21 mouse cellular contexts compared by ENCODE assay signal in the genomic region with DNA sequence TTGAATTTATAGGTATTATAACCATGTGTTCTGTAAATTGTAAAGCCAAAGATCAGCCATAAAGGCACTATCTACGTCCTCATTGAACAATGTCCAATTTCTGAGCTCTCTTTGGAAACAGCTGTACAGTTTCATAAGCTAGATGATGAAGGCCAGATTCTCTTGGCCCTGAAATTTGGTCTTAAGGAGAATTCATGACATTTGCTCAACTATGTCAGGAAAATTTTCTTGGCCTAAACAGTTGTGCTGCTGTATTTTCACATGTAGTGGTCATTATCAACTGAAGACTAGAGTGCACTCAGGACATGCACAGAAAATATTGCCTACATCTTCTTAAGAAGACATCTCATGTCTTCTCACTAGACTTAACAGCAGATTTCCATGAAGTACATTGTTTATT.
DNase-seq lines count a peak whose midpoint lies in the region; ATAC-seq and TF ChIP-seq lines count a peak whose summit lies in the region.
"Had no signal": no experiment of that assay in that cellular context is flagged by ENCODE, and none has a peak within 500 bp of the region (broad histone marks: within the 10 kb centered on the region; RNA-seq: fewer than 3 reads in every experiment).

No protein-coding gene starts in this region.

- WGBS in heart, embryonic 11.5 days (ENCODE audit: insufficient replicate concordance): 66% methylated on average over 1 of the region's 1 CpGs
- 43% methylated on average over 1 of the region's 1 CpGs for WGBS in lung, postnatal 0 days

- no peaks in the 10 kb centered on the region for H3K4me1 ChIP-seq in heart, embryonic 11.5 days (ENCODE audit: control insufficient read depth, insufficient read depth, low read length)
- no peaks in the 10 kb centered on the region for H3K4me1 ChIP-seq in lung, postnatal 0 days (ENCODE audit: insufficient read depth, low read depth, low read length)
- H3K4me1 ChIP-seq: forebrain, embryonic 10.5 days; hindbrain, embryonic 10.5 days; intestine, embryonic 15.5 days had no signal

- H3K27me3 ChIP-seq in heart, embryonic 11.5 days (ENCODE audit: control insufficient read depth, insufficient read depth, low read length): no peaks in the 10 kb centered on the region
- H3K27me3 ChIP-seq in lung, postnatal 0 days (replicated peaks; ENCODE audit: insufficient read depth, low read length): no peaks in the 10 kb centered on the region
- H3K27me3 ChIP-seq: embryonic facial prominence, embryonic 15.5 days; intestine, embryonic 15.5 days had no signal

- H3K27ac ChIP-seq in heart, embryonic 11.5 days (ENCODE audit: low read depth, low read length): no peak overlapping the region
- no peak overlapping the region for H3K27ac ChIP-seq in lung, postnatal 0 days (ENCODE audit: low read length)
- H3K27ac ChIP-seq: embryonic facial prominence, embryonic 15.5 days; forebrain, embryonic 10.5 days; hindbrain, embryonic 10.5 days; hindbrain, embryonic 14.5 days; intestine, embryonic 15.5 days had no signal

- no peak for ATAC-seq in heart, embryonic 11.5 days (replicated peaks; ENCODE audit: insufficient number of reproducible peaks, low FRiP score, low TSS enrichment)
- no peak for ATAC-seq in lung, postnatal 0 days
- ATAC-seq: forebrain, embryonic 14.5 days; intestine, embryonic 15.5 days had no signal

- no peaks in the 10 kb centered on the region for H3K36me3 ChIP-seq in heart, embryonic 11.5 days (ENCODE audit: control insufficient read depth, insufficient read depth, low read length)
- H3K36me3 ChIP-seq in lung, postnatal 0 days (ENCODE audit: insufficient read depth, low read length): no peaks in the 10 kb centered on the region
- H3K36me3 ChIP-seq: embryonic facial prominence, embryonic 15.5 days; forebrain, embryonic 10.5 days; hindbrain, embryonic 10.5 days; intestine, embryonic 15.5 days had no signal

- no peak for TF ChIP-seq EP300 in lung, postnatal 0 days (IDR thresholded peaks at IDR 0.05)

- no peak overlapping the region for H3K4me2 ChIP-seq in heart, embryonic 11.5 days
- H3K4me2 ChIP-seq in lung, postnatal 0 days (replicated peaks; ENCODE audit: low read depth, low read length): no peak overlapping the region
- H3K4me2 ChIP-seq: embryonic facial prominence, embryonic 15.5 days; hindbrain, embryonic 14.5 days; intestine, embryonic 15.5 days had no signal

- no peak for TF ChIP-seq CTCF in lung, postnatal 0 days (IDR thresholded peaks at IDR 0.05)

- peak; percentile 21 for DNase-seq in gastrocnemius, adult 18-20 months (ENCODE audit: low spot score)
- DNase-seq in gastrocnemius, postnatal 25 days: no peak
- DNase-seq in heart, adult 8-10 months (ENCODE audit: low spot score): peak; percentile 41
- peak; percentile 6 for DNase-seq in lung, postnatal 0 days (ENCODE audit: low spot score)
- no peak for DNase-seq in lung, postnatal 10 days
- DNase-seq in adipocyte (ENCODE audit: low spot score): peak; percentile 46
- no peak for DNase-seq in left cerebral cortex, adult 11 months (ENCODE audit: low spot score)
- DNase-seq: adrenal gland, postnatal 14 days; cerebellum, adult 11-12 months; cerebellum, adult 9-10 months; cerebellum, postnatal 25 days; gastrocnemius, postnatal 10 days; heart, postnatal 10 days had no signal

- no peaks in the 10 kb centered on the region for H3K9me3 ChIP-seq in heart, embryonic 11.5 days (replicated peaks; ENCODE audit: control insufficient read depth, low read length)
- H3K9me3 ChIP-seq in lung, postnatal 0 days (ENCODE audit: low read length): no peaks in the 10 kb centered on the region
- H3K9me3 ChIP-seq: embryonic facial prominence, embryonic 15.5 days; forebrain, embryonic 10.5 days; hindbrain, embryonic 10.5 days; intestine, embryonic 15.5 days had no signal

- H3K4me3 ChIP-seq in heart, embryonic 11.5 days (ENCODE audit: low read depth, low read length): no peak overlapping the region
- no peak overlapping the region for H3K4me3 ChIP-seq in lung, postnatal 0 days (ENCODE audit: low read depth, low read length)
- H3K4me3 ChIP-seq: embryonic facial prominence, embryonic 15.5 days; erythroblast, embryonic 14.5 days; forebrain, embryonic 10.5 days; hindbrain, embryonic 10.5 days; intestine, embryonic 15.5 days had no signal

- no peak overlapping the region for H3K9ac ChIP-seq in heart, embryonic 11.5 days (ENCODE audit: low read depth, low read length)
- H3K9ac ChIP-seq in lung, postnatal 0 days (replicated peaks; ENCODE audit: low read depth): no peak overlapping the region
- H3K9ac ChIP-seq: embryonic facial prominence, embryonic 15.5 days; hindbrain, embryonic 14.5 days; intestine, embryonic 15.5 days had no signal

Comparison
In these comparisons a context has a peak if more than half of its experiments do, and no peak if none do; other contexts are left out.
1. DNase-seq: peak in gastrocnemius, adult 18-20 months (single experiment), heart, adult 8-10 months (single experiment), lung, postnatal 0 days (single experiment) and adipocyte (single experiment); none in gastrocnemius, postnatal 25 days (single experiment), lung, postnatal 10 days (single experiment) and left cerebral cortex, adult 11 months (single experiment).